Mouse (Mus musculus): ENCODE data around the gene Rab43. TPM values are rescaled to one million over a fixed set of nuclear protein-coding genes. Genes with fewer than 3 reads are reported as not detected.

Gene Rab43
- total and polyA plus RNA-seq, 3 experiments, result 4.0 to 13.2 TPM; not detected in 1

GRCm38 (mm10) chr6:87743281-87743680 lies 68.7 kb downstream of the Rab43 start:
- TF ChIP-seq UBTF (IDR thresholded peaks at IDR 0.05; ENCODE audit: borderline replicate concordance, insufficient read depth, low read depth, low read length) (no peak), ZKSCAN1 (IDR thresholded peaks at IDR 0.05; ENCODE audit: low read depth, low read length) (no peak), NELFE (IDR thresholded peaks at IDR 0.05; ENCODE audit: low read depth, low read length) (no peak), POLR2AphosphoS5 (IDR thresholded peaks at IDR 0.05; ENCODE audit: borderline replicate concordance, low read depth, low read length) (no peak), MAFK (IDR thresholded peaks at IDR 0.05; ENCODE audit: borderline replicate concordance, low read depth, low read length) (no peak), ZC3H11A (IDR thresholded peaks at IDR 0.05; ENCODE audit: low read depth, low read length) (no peak), EP300 (IDR thresholded peaks at IDR 0.05; ENCODE audit: low read depth in 1 of 2, low read length in 2 of 2) (no peak), MAZ (IDR thresholded peaks at IDR 0.05; ENCODE audit: low read depth, low read length) (no peak), HCFC1 (IDR thresholded peaks at IDR 0.05; ENCODE audit: low read depth, low read length) (no peak)
- H3K9me3 ChIP-seq (replicated peaks; ENCODE audit: insufficient read depth, low read length), result no peaks in the 10 kb centered on the region
- H3K9ac ChIP-seq (ENCODE audit: control insufficient read depth, low read depth, low read length, poor library complexity, severe bottlenecking), result no peak overlapping the region
- H3K27me3 ChIP-seq (ENCODE audit: control insufficient read depth in 1 of 2, insufficient read depth in 2 of 2, low read length in 2 of 2), result no peaks in the 10 kb centered on the region
- H3K79me2 ChIP-seq (ENCODE audit: control insufficient read depth, insufficient read depth, low read length, poor library complexity), result no peaks in the 10 kb centered on the region
- H3K36me3 ChIP-seq (ENCODE audit: control insufficient read depth in 1 of 2, insufficient read depth in 2 of 2, low read length in 2 of 2), result peaks cover 0 to 45% of the 10 kb centered on the region in 2 experiments; a peak in 2 of 4 replicates
- no peak for DNase-seq (ENCODE audit: low read depth, low spot score)
- H3K4me3 ChIP-seq (ENCODE audit: control insufficient read depth in 1 of 2, insufficient read depth in 1 of 2, low read depth in 2 of 2, low read length in 2 of 2), result no peak overlapping the region
- peaks cover 33 to 69% of the 10 kb centered on the region in 2 experiments for H3K4me1 ChIP-seq (ENCODE audit: control insufficient read depth in 1 of 2, insufficient read depth in 2 of 2, low read length in 2 of 2)
- no peak overlapping the region for H3K27ac ChIP-seq (ENCODE audit: control insufficient read depth, low read depth, low read length)

GRCm38 (mm10) chr6:87742804-87743203 lies 69.2 kb downstream of the Rab43 start:
- Histone ChIP-seq H3K9me3 (replicated peaks; ENCODE audit: insufficient read depth, low read length) (no peaks in the 10 kb centered on the region), H3K9ac (ENCODE audit: control insufficient read depth, low read depth, low read length, poor library complexity, severe bottlenecking) (no peak overlapping the region), H3K27me3 (ENCODE audit: control insufficient read depth in 1 of 2, insufficient read depth in 2 of 2, low read length in 2 of 2) (no peaks in the 10 kb centered on the region), H3K27ac (ENCODE audit: control insufficient read depth, low read depth, low read length) (no peak overlapping the region), H3K4me3 (ENCODE audit: control insufficient read depth in 1 of 2, insufficient read depth in 1 of 2, low read depth in 2 of 2, low read length in 2 of 2) (no peak overlapping the region), H3K36me3 (ENCODE audit: control insufficient read depth in 1 of 2, insufficient read depth in 2 of 2, low read length in 2 of 2) (peaks cover 0 to 40% of the 10 kb centered on the region in 2 experiments; a peak in 2 of 4 replicates), H3K4me1 (ENCODE audit: control insufficient read depth in 1 of 2, insufficient read depth in 2 of 2, low read length in 2 of 2) (peaks cover 33 to 66% of the 10 kb centered on the region in 2 experiments), H3K79me2 (ENCODE audit: control insufficient read depth, insufficient read depth, low read length, poor library complexity) (no peaks in the 10 kb centered on the region)
- no peak for TF ChIP-seq CHD2 (IDR thresholded peaks at IDR 0.05; ENCODE audit: low read length)
- no peak for TF ChIP-seq ZMIZ1 (IDR thresholded peaks at IDR 0.05; ENCODE audit: low read depth, low read length)
- TF ChIP-seq CTCF (IDR thresholded peaks at IDR 0.05 in 2 of 3, conservative IDR thresholded peaks at IDR 0.05 in 1 of 3; ENCODE audit: control insufficient read depth in 1 of 3, insufficient read depth in 1 of 3, low read depth in 2 of 3, low read length in 3 of 3, poor library complexity in 1 of 3, severe bottlenecking in 1 of 3), result peak; percentile 37 to 59 (median 52)
- TF ChIP-seq NELFE (IDR thresholded peaks at IDR 0.05; ENCODE audit: low read depth, low read length), result no peak
- TF ChIP-seq GABPA (IDR thresholded peaks at IDR 0.05; ENCODE audit: low read depth, low read length), result no peak
- peak; percentile 59 for DNase-seq (ENCODE audit: low read depth, low spot score)

- H3K79me2 ChIP-seq (ENCODE audit: control insufficient read depth, insufficient read depth, low read length, poor library complexity), result no peaks in the 10 kb centered on the region
- no peaks in the 10 kb centered on the region for H3K9me3 ChIP-seq (replicated peaks; ENCODE audit: insufficient read depth, low read length)
- H3K4me3 ChIP-seq (ENCODE audit: control insufficient read depth in 1 of 2, insufficient read depth in 1 of 2, low read depth in 2 of 2, low read length in 2 of 2), result no peak overlapping the region
- H3K27me3 ChIP-seq (ENCODE audit: control insufficient read depth in 1 of 2, insufficient read depth in 2 of 2, low read length in 2 of 2), result no peaks in the 10 kb centered on the region
- no peak overlapping the region for H3K27ac ChIP-seq (ENCODE audit: control insufficient read depth, low read depth, low read length)
- peaks cover 33 to 58% of the 10 kb centered on the region in 2 experiments for H3K4me1 ChIP-seq (ENCODE audit: control insufficient read depth in 1 of 2, insufficient read depth in 2 of 2, low read length in 2 of 2)
- H3K36me3 ChIP-seq (ENCODE audit: control insufficient read depth in 1 of 2, insufficient read depth in 2 of 2, low read length in 2 of 2), result peaks cover 0 to 37% of the 10 kb centered on the region in 2 experiments; a peak in 2 of 4 replicates
- no peak overlapping the region for H3K9ac ChIP-seq (ENCODE audit: control insufficient read depth, low read depth, low read length, poor library complexity, severe bottlenecking)
- DNase-seq (ENCODE audit: low read depth, low spot score), result peak; percentile 54
- TF ChIP-seq MYB (IDR thresholded peaks at IDR 0.05; ENCODE audit: low read depth, low read length) (no peak), POLR2A (IDR thresholded peaks at IDR 0.05; ENCODE audit: control insufficient read depth in 1 of 2, insufficient read depth in 1 of 2, low read depth in 1 of 2, low read length in 2 of 2, poor library complexity in 1 of 2) (no peak), MAZ (IDR thresholded peaks at IDR 0.05; ENCODE audit: low read depth, low read length) (no peak), USF2 (IDR thresholded peaks at IDR 0.05; ENCODE audit: borderline replicate concordance in 1 of 2, insufficient read depth in 1 of 2, low read depth in 1 of 2, low read length in 2 of 2) (no peak), TCF12 (IDR thresholded peaks at IDR 0.05; ENCODE audit: low read depth, low read length) (no peak), ZMIZ1 (IDR thresholded peaks at IDR 0.05; ENCODE audit: low read depth, low read length) (no peak), ZKSCAN1 (IDR thresholded peaks at IDR 0.05; ENCODE audit: low read depth, low read length) (no peak), SMC3 (IDR thresholded peaks at IDR 0.05; ENCODE audit: low read depth, low read length) (no peak), POLR2AphosphoS5 (IDR thresholded peaks at IDR 0.05; ENCODE audit: borderline replicate concordance, low read depth, low read length) (no peak), ETS1 (IDR thresholded peaks at IDR 0.05; ENCODE audit: low read depth, low read length) (peak; percentile 27; the same call in 1 of the 2 replicates), RCOR1 (IDR thresholded peaks at IDR 0.05; ENCODE audit: low read depth, low read length) (no peak), MYC (IDR thresholded peaks at IDR 0.05; ENCODE audit: low read depth, low read length) (no peak), MXI1 (IDR thresholded peaks at IDR 0.05; ENCODE audit: low read depth, low read length) (peak; percentile 24; the same call in 1 of the 2 replicates), JUND (IDR thresholded peaks at IDR 0.05; ENCODE audit: low read depth, low read length) (no peak), TAL1 (IDR thresholded peaks at IDR 0.05; ENCODE audit: low read length) (peak; percentile 38), CHD2 (IDR thresholded peaks at IDR 0.05; ENCODE audit: low read length) (no peak), USF1 (IDR thresholded peaks at IDR 0.05; ENCODE audit: low read depth, low read length) (no peak)
Observed at GRCm38 (mm10) chr6:87741978-87742377, 70.0 kb downstream of the Rab43 start.

All from MEL (cell line).